Mouse (Mus musculus) erythroblast, adult 5-6 weeks (primary cell): ENCODE results near the gene Olfr283. TPM values are rescaled to one million over a fixed set of nuclear protein-coding genes. Genes with fewer than 3 reads are reported as not detected.
"Not testable (repeated sequence)": the region's sequence is repeated elsewhere in the genome, so short reads cannot be mapped to it uniquely, and the experiment has no call there.

Experiments used
- ATAC-seq: replicated peaks from 2 replicates; pipeline ENCODE4 v1.8.0; 2016; ENCODE audit warnings: moderate number of reproducible peaks, mild to moderate bottlenecking, moderate TSS enrichment, inconsistent platforms; ENCODE audit not compliant: poor library complexity, low FRiP score, severe bottlenecking
- total RNA-seq, 2 experiments: library from RNA; stranded (forward) in 1 of 2; stranded (reverse) in 1 of 2; fragments of 150-400 nt in 1 of 2; fragments of 200-764, 138-1000 nt in 1 of 2; gene quantifications; 2 replicates each; pipeline versions ENCODE4 v1.2.3 to v1.2.4; 2015 to 2017; ENCODE audit warnings: low replicate concordance in 2 of 2

The Olfr283 gene
- not detected in 2 replicates for total RNA-seq (2015; ENCODE audit: low replicate concordance)
- total RNA-seq (2017; ENCODE audit: low replicate concordance): not detected in 2 replicates

DNA sequence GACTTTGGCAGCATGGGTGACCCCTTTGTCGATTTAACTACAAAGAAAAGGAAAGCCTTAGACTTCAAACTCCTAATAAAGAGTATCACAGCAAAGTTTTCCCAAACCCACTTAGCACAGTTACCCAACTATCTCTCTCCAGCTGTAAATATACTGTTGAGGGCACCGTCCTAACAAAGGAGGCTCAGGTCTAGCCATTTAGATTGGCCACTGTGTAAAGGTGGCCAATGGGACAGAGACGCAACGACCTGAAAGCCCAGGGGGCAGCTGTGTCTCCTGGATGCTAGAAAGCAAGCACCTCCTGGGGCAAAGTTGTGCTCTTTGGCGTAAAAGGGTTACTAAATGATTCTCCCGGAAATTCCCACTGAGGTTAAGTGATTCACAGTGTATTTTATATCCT is at the start of gene Olfr283:
Gene Olfr283, minus strand, starts transcription at position 101 of the 400 bp plus-strand sequence.
- no peak for ATAC-seq

GRCm38 (mm10) chr15:98425188-98425587 is 44.4 kb upstream of the Olfr283 start:
- no peak for ATAC-seq

DNA sequence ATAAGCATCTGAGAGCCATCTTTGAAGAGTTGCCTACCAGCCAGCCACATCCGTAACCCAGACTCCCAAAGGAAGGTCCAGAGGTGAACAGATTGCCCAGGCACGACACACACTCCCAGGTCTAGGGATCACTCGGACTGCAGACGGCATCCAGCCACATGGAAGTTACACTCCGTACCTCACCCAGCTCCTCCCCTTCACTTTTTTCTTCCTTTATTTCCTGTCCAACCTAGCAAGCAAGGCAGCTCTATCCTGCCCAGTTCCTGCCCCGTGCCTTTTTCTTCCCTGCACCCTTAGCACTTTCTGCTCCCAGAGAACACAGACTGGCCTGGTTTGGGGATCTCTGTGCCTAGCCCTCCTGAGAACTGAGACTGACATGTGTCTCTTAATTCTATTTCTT is 44.0 kb upstream of the Olfr283 start:
- no peak for ATAC-seq

GRCm38 (mm10) chr15:98424326-98424725 is 43.6 kb upstream of the Olfr283 start:
- ATAC-seq: no peak

DNA sequence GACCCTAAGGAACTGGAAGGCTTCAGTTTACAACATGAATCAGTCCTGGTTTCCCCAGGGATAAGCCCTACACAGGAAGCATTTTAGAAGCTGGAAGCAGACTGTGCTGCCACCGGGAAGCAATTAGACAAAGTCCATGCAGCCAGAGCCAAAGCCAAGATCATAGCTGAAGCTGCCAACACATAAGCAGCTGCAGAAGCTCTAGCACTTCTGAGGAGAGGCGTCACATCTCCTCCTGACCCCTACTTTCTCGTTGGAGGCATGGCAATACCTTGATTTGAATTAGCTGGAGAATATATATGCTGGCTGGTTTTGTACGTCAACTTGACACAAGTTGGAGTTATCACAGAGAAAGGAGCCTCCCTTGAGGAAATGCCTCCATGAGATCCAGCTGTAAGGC is 40.2 kb upstream of the Olfr283 start:
- no peak for ATAC-seq

- no peak for ATAC-seq
These were observed 37.4 kb upstream of the Olfr283 start for GRCm38 (mm10) chr15:98418096-98418495.

DNA sequence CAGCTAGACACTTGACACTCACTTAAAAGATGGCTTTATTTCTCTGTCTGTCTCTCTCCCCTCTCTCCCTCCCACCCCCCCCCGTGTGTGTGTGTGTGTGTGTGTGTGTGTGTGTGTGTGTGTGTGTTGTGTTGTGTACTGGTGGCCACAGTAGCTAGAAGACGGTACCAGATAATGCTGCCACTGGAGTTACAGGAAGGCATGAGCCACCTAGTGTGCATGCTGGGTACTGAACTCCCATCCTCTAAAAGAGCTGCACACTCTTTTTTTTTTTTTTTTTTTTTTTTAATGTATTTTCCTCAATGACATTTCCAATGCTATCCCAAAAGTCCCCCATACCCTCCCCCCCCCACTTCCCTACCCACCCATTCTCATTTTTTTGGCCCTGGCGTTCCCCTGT is 36.5 kb upstream of the Olfr283 start:
- not testable (repeated sequence) for ATAC-seq

DNA sequence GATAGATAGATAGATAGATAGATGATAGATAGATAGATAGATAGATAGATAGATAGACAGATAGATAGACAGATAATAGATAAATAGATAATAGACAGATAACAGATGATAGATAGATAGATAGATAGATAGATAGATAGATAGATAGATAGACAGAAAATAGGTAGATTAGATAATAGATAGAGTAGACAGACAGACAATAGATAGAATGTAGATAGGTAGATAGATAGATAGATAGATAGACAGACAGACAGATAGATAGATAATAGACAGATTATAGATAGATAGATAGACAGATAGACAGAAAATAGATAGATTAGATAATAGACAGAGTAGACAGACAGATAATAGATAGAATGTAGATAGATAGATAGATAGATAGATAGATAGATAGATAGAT is 36.1 kb upstream of the Olfr283 start:
- not testable (repeated sequence) for ATAC-seq

DNA sequence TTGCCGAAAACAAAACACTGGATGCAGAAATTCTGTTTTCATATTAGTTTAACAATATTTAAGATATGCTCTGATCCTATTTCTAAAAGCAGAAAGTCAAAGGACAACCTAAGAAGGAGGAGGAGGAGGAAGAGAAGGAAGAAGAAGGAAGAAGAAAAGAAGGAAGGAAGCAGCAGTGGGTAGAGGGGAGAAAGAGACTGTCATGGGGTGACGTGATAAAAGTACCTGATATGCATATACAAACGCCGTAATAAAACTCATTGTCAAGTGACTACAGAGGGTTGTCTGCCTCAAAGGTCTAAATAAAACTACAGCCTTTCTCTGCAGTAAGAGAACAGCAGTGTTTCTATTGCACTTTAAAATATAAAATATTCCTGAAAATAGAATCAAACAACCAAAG is 35.2 kb upstream of the Olfr283 start:
- no peak for ATAC-seq

- ATAC-seq: no peak
These were observed 29.5 kb upstream of the Olfr283 start for GRCm38 (mm10) chr15:98410249-98410648.

- no peak for ATAC-seq
These were observed 28.9 kb upstream of the Olfr283 start for GRCm38 (mm10) chr15:98409635-98410034.

DNA sequence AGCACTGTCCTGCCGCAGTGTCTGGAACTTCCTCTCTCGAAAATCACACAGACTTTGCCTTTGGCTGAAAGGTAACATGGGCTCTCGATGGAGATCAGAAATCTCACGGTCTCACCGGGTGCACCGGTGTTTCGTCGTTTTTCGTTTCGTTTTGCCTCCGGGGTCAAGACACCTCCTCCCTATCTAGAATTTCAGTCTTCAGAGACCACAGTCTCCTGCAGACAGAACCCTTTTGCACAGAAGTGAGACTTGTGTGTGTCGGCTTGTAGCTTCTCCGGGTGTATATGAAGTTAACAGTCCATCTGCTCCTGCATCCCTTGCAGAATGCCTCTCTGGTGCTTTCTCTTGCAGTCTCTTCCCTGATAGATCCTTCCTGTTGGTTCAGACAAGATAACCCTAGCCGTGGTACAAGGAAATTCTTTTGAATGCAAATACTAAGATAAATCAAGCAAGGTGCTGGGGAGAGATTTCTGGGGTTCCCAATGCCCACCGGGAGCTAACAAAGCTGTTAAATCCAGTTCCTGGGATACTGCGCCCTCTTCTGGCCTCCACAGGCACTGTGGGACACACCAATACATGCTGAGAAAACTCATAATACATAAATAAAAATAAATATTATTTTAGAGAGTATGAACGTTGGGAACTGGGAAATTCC is 27.8 kb upstream of the Olfr283 start:
- no peak for ATAC-seq

GRCm38 (mm10) chr15:98402356-98402755 is 21.6 kb upstream of the Olfr283 start:
- ATAC-seq: no peak

- ATAC-seq: no peak
These were observed 16.4 kb upstream of the Olfr283 start for GRCm38 (mm10) chr15:98397136-98397535.

GRCm38 (mm10) chr15:98391903-98392187 is 11.1 kb upstream of the Olfr283 start:
- ATAC-seq: no peak

DNA sequence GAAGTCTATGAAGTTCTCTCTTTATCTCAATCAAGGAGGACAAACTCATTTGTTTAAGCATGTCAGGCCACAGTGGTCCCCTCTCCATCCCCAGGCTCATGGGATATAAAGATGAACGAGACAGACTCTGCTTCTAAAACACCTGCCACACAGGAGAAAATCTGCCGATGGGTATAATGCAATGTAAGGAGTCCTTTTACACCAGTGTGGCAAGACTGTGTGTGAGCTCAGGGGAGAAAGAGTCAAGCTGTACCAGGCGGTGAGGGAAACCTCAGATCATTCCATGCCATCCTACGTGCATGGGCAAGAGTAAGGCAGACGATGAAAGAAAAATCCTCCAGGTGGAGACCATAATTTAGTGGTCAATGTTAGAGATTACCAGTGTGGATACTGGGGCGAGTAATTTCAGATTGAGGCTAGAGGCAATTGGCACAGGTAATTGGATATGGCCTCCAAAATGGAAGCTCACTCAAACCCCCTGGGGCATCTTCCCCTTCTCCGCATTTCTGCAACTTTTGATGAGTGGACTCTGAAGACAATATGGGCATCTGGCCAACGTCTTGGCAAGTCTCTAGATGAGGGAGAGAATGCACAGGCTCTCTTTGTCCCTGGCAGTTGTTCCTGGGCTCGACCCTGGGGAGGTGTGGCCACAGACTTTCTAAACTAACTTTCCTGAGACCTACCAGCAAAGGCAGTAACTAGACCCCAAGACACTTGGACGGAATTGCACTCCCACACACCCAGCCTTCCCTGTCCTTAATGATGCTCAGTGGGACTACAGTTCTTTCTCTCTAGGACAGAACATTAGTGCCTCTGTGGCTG is 10.5 kb upstream of the Olfr283 start:
- no peak for ATAC-seq

DNA sequence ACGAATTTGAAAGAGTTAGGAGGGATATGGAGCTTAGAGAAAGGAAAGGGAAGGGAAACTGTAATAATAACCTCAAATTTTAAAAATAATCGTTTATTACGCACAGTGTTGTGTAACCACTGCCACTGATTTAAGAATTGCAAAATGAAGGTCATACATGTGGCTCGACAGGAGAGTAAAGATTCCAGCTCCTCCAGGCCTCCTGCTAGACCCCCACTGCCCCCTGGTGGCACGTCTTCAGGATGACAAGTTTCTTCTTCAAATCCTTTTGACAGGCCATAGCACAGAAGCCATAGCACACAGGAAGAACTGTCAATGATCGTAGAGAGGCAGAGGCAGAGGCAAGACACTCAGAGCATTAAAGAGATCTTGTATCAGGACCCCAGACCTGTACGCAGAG is 9.1 kb upstream of the Olfr283 start:
- ATAC-seq: no peak; the same call in 1 of the 2 replicates

- ATAC-seq: no peak
These were observed 6.9 kb upstream of the Olfr283 start for GRCm38 (mm10) chr15:98387621-98388020.

DNA sequence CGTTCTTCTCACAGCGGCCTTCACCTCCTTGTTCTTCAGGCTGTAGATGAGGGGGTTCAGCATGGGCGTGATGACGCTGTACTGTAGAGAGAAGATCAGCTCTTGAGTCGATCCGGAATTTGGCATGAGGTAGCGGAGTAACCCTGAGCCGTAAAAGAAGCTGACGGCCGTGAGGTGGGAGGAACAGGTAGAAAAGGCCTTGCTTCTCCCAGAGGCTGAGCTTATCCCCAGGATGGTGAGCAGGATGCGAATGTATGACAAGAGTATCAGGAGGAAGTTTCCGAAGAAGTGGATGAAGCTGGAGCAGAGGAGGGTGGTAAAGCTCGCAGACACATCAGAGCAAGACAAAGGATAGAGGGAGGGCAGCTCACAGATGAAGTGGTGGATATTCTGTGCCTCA is 2.5 kb downstream of the Olfr283 start:
- ATAC-seq: no peak

- ATAC-seq: no peak
These were observed 39.9 kb downstream of the Olfr283 start, which contains the start of gene Olfr284 for GRCm38 (mm10) chr15:98340887-98341286. TSS of gene Olfr284 (minus strand) at chr15:98340987.
